Mouse (Mus musculus) stomach, postnatal 0 days (tissue): Measurements from ENCODE around the gene Gm26566. TPM values are rescaled to one million over a fixed set of nuclear protein-coding genes. Genes with fewer than 3 reads are reported as not detected.
"Not testable (repeated sequence)": the region's sequence is repeated elsewhere in the genome, so short reads cannot be mapped to it uniquely, and the experiment has no call there.

ENCODE experiments used
- ATAC-seq: fragments of 200-750 bp; cut with Nextera tagmentation; 2 replicates; pipeline ENCODE4 v1.8.0; 2017; ENCODE audit not compliant: low FRiP score, low TSS enrichment
- DNase-seq: peaks from one replicate; pipeline ENCODE4 v3.0.0-alpha.2; 2016; ENCODE audit warnings: low spot score
- H3K27ac ChIP-seq: fragments of 300-500 bp; sonication (generic); replicated peaks from 2 replicates; pipeline ENCODE4 v1.5.1; 2014; ENCODE audit warnings: mild to moderate bottlenecking, control low read depth
- H3K27me3 ChIP-seq: fragments of 300-500 bp; sonication (generic); 2 replicates; pipeline ENCODE4 v1.6.1; 2014; ENCODE audit warnings: low read length; ENCODE audit not compliant: control insufficient read depth, insufficient read depth
- H3K36me3 ChIP-seq: fragments of 300-500 bp; sonication (generic); 2 replicates; pipeline ENCODE4 v1.6.1; 2014; ENCODE audit warnings: low read length, mixed read lengths; ENCODE audit not compliant: control insufficient read depth, insufficient read depth
- H3K4me1 ChIP-seq: fragments of 300-500 bp; sonication (generic); replicated peaks from 2 replicates; pipeline ENCODE4 v1.6.1; 2014; ENCODE audit warnings: antibody characterized with exemption; ENCODE audit not compliant: control insufficient read depth, insufficient read depth
- H3K4me2 ChIP-seq: fragments of 300-500 bp; sonication (generic); replicated peaks from 2 replicates; pipeline ENCODE4 v1.6.1; 2014; ENCODE audit warnings: low read depth, mild to moderate bottlenecking, control low read depth, moderate library complexity
- H3K4me3 ChIP-seq: fragments of 300-500 bp; sonication (generic); 2 replicates; pipeline ENCODE4 v1.5.1; 2014; ENCODE audit warnings: low read depth, low read length, control low read depth
- H3K9ac ChIP-seq: fragments of 300-500 bp; sonication (generic); 2 replicates; pipeline ENCODE4 v1.6.1; 2014; ENCODE audit warnings: mild to moderate bottlenecking, low read length, control low read depth, mixed read lengths
- H3K9me3 ChIP-seq: fragments of 300-500 bp; sonication (generic); 2 replicates; pipeline ENCODE4 v1.6.1; 2016; ENCODE audit warnings: low read length; ENCODE audit not compliant: control insufficient read depth
- CTCF ChIP-seq: IDR thresholded peaks from 2 replicates; pipeline ENCODE4 v1.5.1; 2016; ENCODE audit warnings: antibody characterized with exemption, low read depth, mild to moderate bottlenecking, moderate library complexity
- WGBS: fragments of 180-500 bp; shearing (Covaris S2); extraction: QIAGEN DNeasy Blood & Tissue Kit; methylation state at CpG from one replicate; pipeline ENCODE4 v1.1.7; 2014; 5-methylcytosine and 5-hydroxymethylcytosine counted together
- polyA plus RNA-seq: library from polyadenylated mRNA; unstranded; fragments of >200 nt; fragmentation: Nextera tagmentation; extraction: Ambion mirVana; gene quantifications from 2 replicates; pipeline ENCODE4 v1.2.1, GENCODE M21; 2015

Gm26566 gene
- polyA plus RNA-seq, 1 experiment from 2014 or later: 0.51 TPM

DNA sequence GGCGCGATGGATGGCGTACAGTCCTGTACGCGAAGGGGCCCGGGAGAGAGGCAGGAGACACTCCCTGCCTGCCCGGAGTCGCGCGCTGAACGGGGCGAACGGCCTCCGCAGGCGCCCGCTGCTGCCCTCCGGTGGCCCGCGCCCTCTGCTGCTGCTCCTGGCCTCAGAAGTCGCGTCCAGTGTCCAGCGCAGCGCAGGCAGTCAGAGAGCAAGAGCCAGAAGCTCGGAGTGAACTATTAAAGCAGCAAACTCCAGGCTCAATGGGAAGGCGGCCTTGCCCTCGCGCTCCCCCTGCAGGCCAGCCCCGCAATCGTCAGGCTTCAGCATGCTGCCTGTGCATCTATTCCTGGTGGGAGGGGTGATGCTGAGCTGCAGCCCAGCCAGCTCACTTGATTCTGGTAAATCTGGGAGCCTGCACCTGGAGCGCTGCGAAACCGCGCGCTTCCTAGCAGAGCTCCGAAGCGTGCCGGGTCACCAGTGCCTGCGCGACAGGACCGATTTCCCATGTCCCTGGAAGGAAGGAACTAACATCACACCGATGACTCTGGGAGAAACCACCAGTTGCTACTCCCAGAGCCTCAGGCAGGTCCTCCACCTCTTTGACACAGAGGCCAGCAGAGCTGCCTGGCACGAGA lies 41.9 kb downstream of the Gm26566 start:
- 2% methylated on average over 17 of the region's 42 CpGs for WGBS
- peak overlapping the region; percentile 35; the same call in 1 of the 2 replicates for H3K4me2 ChIP-seq
- peak; percentile 67 for TF ChIP-seq CTCF
- H3K27ac ChIP-seq, H3K4me1 ChIP-seq, H3K9me3 ChIP-seq, H3K36me3 ChIP-seq, H3K9ac ChIP-seq, H3K27me3 ChIP-seq, ATAC-seq: not testable (repeated sequence)
- 0 out of 2 replicates have a peak overlapping the region, but pooled peaks have one; percentile 13 for H3K4me3 ChIP-seq
- peak; percentile 70 for DNase-seq

Other genes with a start within 250 kb of the Gm26566 start
- not detected in 2 replicates for gene Ifnb1, start 199.0 kb upstream of the Gm26566 start, polyA plus RNA-seq
- not detected in 2 replicates for gene Ifna15, start 163.6 kb upstream of the Gm26566 start, polyA plus RNA-seq
- not detected in 2 replicates for gene Ifna14, start 150.0 kb upstream of the Gm26566 start, polyA plus RNA-seq
- not detected in 2 replicates for gene Ifna9, start 129.4 kb upstream of the Gm26566 start, polyA plus RNA-seq
- gene Ifna12, start 118.4 kb upstream of the Gm26566 start, polyA plus RNA-seq: not detected in 2 replicates
- gene C87499, start 87.4 kb upstream of the Gm26566 start, polyA plus RNA-seq: not detected in 2 replicates
- not detected in 2 replicates for gene Ifna13, start 77.3 kb upstream of the Gm26566 start, polyA plus RNA-seq
- not detected in 2 replicates for gene Ifna16, start 44.9 kb upstream of the Gm26566 start, polyA plus RNA-seq
- not detected in 2 replicates for gene Ifna2, start 37.9 kb upstream of the Gm26566 start, polyA plus RNA-seq
- not detected in 2 replicates for gene Ifnab, start 30.4 kb upstream of the Gm26566 start, polyA plus RNA-seq
- gene Klhl9, start 660 bp downstream of the Gm26566 start, polyA plus RNA-seq: 39.8 and 40.6 TPM in 2 replicates
- not detected in 2 replicates for gene Gm13271, start 33.1 kb downstream of the Gm26566 start, polyA plus RNA-seq
- gene Gm13283, start 38.3 kb downstream of the Gm26566 start, polyA plus RNA-seq: 0.21 and 0.24 TPM in 2 replicates
- gene Gm13290, start 52.0 kb downstream of the Gm26566 start, polyA plus RNA-seq: 0.55 TPM in 1 of 2 replicates, not detected in the other
- not detected in 2 replicates for gene Gm13289, start 55.1 kb downstream of the Gm26566 start, polyA plus RNA-seq
- not detected in 2 replicates for gene Gm13272, start 58.0 kb downstream of the Gm26566 start, polyA plus RNA-seq
- gene Ifnz, start 60.3 kb downstream of the Gm26566 start, polyA plus RNA-seq: 0.25 and 0.47 TPM in 2 replicates
- 0.45 TPM in 1 of 2 replicates, not detected in the other for gene Gm13276, start 63.9 kb downstream of the Gm26566 start, polyA plus RNA-seq
- gene Gm13277, start 66.8 kb downstream of the Gm26566 start, polyA plus RNA-seq: not detected in 2 replicates
- gene Gm13278, start 69.7 kb downstream of the Gm26566 start, polyA plus RNA-seq: not detected in 2 replicates
- not detected in 2 replicates for gene Gm13275, start 72.7 kb downstream of the Gm26566 start, polyA plus RNA-seq
- gene Gm13279, start 75.6 kb downstream of the Gm26566 start, polyA plus RNA-seq: not detected in 2 replicates
- gene Gm13285, start 77.9 kb downstream of the Gm26566 start, polyA plus RNA-seq: 0.92 and 1.3 TPM in 2 replicates
- gene Gm13287, start 81.4 kb downstream of the Gm26566 start, polyA plus RNA-seq: not detected in 2 replicates
- gene Gm13288, start 83.7 kb downstream of the Gm26566 start, polyA plus RNA-seq: not detected in 2 replicates
- gene Ifna7, start 94.4 kb downstream of the Gm26566 start, polyA plus RNA-seq: not detected in 2 replicates
- gene Ifna11, start 98.2 kb downstream of the Gm26566 start, polyA plus RNA-seq: not detected in 2 replicates
- not detected in 2 replicates for gene Ifna6, start 105.6 kb downstream of the Gm26566 start, polyA plus RNA-seq
- gene Ifna5, start 113.7 kb downstream of the Gm26566 start, polyA plus RNA-seq: not detected in 2 replicates
- not detected in 2 replicates for gene Ifna4, start 120.1 kb downstream of the Gm26566 start, polyA plus RNA-seq
- gene Ifna1, start 128.3 kb downstream of the Gm26566 start, polyA plus RNA-seq: not detected in 2 replicates
- 0.85 and 1.1 TPM in 2 replicates for gene Ifne, start 158.4 kb downstream of the Gm26566 start, polyA plus RNA-seq